Mouse (Mus musculus) erythroblast, embryonic 14.5 days (primary cell): Measurements from ENCODE around the gene Pcdh9.

ENCODE experiments used
- GATA1 ChIP-seq: IDR thresholded peaks from 2 replicates; pipeline ENCODE4 v1.6.1; 2012; ENCODE audit warnings: low read length, inconsistent platforms, mixed read lengths
- TAL1 ChIP-seq: IDR thresholded peaks from 3 replicates; pipeline ENCODE4 v1.6.1; 2012; ENCODE audit warnings: low read length, inconsistent platforms, mixed read lengths

DNA sequence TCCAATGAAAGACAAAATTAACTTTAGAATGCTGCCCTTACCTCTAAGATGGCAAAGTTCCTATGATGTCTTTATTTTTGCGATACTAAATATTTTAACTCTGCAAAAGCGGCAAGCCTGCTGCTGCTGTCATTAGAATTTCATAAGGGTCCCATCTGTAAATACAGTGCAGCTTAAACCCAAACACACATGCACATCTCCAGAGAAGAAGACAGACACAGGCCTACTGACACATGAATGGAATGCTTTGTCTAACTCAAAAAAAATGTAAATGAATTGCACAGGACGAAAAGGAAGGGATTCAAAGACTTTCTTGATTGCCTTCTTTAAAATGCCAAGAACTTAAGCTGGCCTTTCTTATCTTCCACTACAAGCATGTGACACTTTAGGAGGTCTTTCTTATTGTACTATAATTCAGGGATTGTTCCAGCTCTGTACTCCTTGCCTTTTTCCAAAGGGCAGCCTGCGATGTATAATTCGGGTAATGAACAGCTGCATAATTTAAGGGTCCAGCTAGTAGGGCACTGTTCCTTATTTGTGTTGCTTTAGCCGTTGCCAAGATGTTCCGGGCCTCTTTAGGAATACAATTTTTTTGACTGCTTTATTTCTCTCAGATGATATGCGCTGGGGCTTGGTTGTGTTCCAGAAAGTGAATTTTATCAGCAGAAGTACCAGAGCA, 823.6 kb downstream of the Pcdh9 start:
- TF ChIP-seq TAL1 (no peak), GATA1 (no peak)
